Mouse (Mus musculus) liver, embryonic 13.5 days (tissue): ENCODE measurements around the gene Akr1b3. TPM values are rescaled to one million over a fixed set of nuclear protein-coding genes. Genes with fewer than 3 reads are reported as not detected.

Experiments used
- polyA plus RNA-seq: library from polyadenylated mRNA; unstranded; fragments of >200 nt; fragmentation: Nextera tagmentation; extraction: Ambion mirVana; gene quantifications from 2 replicates; pipeline ENCODE4 v1.2.1, GENCODE M21; 2015

Gene Akr1b3
- polyA plus RNA-seq, 1 experiment from 2014 or later, result 64.2 TPM

Other genes with a start within 250 kb of the Akr1b3 start
- gene Slc35b4, start 140.4 kb downstream of the Akr1b3 start, polyA plus RNA-seq, result 21.5 and 25.6 TPM in 2 replicates
- gene Akr1b8, start 36.6 kb upstream of the Akr1b3 start, polyA plus RNA-seq, result 7.2 and 7.6 TPM in 2 replicates
- gene Akr1b10, start 66.7 kb upstream of the Akr1b3 start, polyA plus RNA-seq, result 6.7 and 8.5 TPM in 2 replicates
- 3.0 and 3.8 TPM in 2 replicates for gene Akr1b7, start 94.9 kb upstream of the Akr1b3 start, polyA plus RNA-seq
- gene Bpgm, start 158.7 kb upstream of the Akr1b3 start, polyA plus RNA-seq, result 136 and 141 TPM in 2 replicates